Mouse (Mus musculus) kidney, postnatal 36 days (tissue): ENCODE results near the gene Eln.

Source experiments
- DNase-seq, 2 experiments: peaks; one replicate each; pipeline ENCODE4 v3.0.0; 2021 to 2022; ENCODE audit warnings: mixed read lengths in 2 of 2

The Eln gene

DNA sequence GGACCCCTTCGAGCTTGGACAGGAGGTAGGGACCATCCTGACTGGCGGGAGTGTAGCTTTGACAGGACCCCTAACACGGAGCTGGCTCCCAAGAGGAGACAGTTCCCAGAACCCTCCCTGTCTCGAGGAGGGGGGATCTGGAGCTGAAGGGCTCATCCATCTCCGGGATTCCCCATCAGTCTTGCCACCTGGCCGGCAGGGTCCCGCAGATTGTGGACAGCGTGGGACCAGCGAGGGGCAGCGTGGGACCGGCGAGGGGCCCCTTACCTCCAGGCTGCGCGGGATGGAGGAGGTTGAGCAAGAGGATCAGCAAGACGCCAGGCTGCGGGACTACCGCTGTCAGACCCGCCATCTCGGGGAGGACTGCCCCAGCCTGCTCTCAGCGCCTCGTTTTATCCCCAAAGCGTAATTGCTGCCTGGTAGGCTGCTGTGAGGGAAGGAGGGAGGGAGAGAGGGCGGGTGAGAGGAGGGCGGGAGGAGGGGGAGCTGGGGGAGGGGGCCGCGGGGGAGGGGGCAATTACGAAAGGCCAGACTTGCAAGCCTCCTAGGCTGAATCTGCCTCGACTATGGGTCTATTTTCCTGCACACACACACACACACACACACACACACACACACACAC is at the start of gene Eln:
Gene Eln (minus strand): TSS at position 434 of the 622 bp plus-strand sequence.
- DNase-seq: peak in 1 of 2 experiments; percentile 38

DNA sequence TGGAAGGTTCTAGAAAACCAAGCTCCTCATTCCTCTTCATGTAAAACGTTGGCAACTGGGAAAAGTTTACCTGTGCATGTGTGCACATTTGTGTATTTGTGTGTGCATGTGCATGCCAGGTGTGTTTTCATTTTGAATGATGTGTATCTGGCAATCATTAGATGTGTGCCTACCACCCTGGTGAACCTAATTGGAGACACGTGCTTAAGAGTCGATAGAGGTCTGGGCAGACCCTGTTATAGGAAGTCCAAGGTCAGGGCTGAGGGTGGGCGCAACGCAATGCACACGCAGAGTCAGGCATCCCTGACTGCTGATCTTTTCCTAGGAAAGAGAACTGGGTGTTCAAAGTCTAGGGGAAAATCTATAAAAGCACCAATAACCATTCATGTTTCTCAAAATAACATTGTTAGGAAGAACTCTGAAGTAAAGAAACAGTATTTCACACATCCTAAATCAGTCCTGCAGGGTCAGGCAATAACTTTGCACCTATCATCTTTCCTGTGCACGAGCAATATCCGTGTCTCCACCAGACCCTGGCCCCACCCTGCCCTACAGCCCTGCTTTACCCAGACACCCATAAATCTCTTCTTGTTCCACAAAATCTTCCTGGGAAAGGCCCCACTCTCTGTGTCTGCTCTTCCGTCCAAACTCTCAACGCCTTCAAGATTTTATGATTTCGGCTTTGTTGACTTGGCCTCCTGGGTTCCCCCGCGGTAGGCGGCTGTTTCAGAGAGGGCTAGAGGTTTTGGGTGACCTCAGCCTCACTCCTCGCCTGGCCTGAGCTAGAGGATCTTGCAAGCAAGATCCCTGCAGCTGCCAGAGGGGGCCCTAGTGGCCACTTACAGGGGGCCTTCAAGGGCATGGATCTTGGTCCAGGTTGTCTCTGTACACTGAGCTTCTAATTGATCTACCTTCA is 43.2 kb upstream of the Eln start:
- DNase-seq: no peak

DNA sequence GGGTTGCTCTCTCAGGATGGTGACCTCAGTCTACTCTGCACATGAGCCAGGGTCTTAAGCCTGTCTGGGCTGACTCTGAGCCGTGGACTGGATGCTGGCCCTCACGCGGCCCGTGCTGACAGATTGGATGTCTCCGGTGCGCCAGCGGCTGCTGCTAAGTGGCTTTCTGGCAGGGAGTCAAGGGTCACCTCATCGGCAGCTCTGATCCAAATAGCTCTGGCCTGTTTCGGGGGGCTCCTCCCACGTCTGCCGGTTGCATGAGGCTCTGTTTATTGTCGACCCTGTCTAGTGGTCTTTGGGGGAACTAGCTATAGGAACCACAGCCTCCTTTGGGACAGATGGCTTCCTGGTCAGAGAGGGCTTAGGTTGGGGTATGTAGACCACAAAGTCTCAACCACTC is 41.1 kb upstream of the Eln start:
- no peak for DNase-seq

DNA sequence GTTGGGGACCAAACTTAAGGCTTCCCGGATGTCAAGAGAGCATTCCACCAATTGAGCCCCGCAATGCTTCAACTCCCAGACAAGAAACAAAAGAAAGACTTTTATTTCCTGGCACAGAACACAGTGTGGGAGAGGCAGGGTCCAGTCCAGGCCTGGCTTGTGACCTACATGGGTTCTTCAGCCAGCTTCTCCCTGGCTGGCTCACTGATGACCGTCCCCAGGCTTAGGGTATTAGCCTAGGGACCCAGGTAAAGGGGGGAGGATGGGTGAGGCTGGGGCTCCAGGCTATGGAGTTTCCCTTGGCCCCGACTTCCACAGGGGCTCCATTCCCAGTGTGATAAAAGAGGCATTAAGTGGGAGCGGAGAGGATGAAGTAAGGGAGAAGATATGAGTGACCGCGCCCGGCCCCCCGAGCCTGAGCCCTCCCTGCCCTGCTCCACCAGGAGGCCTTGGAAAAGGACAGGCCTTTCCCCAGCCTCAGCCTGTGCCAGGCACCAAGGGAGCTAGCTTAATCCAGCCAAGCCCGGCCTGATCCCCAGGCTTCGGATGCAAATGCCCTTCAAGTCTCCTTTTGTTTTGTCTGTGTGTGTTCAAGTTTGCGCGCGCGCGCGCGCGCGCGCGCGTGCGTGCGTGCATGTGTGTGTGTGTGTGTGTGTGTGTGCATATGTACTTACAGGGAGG is 38.7 kb upstream of the Eln start:
- DNase-seq: no peak

DNA sequence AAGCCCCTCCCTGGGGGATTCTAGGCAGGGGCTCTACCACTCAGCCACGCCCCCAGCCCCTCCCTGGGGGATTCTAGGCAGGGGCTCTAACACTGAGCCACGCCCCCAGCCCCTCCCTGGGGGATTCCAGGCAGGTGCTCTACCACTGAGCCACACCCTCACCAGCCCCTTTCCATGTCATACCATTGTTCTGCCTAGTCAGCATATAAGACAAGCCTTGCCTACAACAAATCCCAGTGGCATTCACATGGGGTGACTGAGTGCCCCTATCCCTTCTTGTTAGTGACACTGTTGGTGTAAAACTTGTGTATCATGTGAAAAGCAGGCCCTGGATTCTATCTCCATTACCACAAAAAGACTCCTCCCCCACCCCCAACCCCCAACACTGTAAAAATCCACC is 36.7 kb upstream of the Eln start:
- DNase-seq: no peak

DNA sequence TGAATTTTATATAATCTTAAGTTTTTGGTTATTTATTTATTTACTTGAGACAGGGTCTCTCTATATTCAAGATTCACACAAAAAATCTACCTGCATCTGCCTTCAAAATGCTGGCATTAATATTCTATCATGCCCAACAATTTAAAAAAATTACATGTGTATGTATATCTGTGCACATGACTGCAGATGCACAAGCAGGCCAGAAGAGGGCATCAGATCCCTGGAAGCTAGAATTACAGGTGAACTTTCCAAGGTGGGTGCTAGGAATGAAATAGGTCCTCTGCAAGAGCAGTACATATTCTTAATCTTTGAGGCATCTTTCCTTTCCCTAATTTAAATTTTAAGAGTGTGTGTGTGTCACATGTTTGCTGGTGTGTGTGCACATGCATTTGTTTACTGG is 33.8 kb upstream of the Eln start:
- DNase-seq: no peak

DNA sequence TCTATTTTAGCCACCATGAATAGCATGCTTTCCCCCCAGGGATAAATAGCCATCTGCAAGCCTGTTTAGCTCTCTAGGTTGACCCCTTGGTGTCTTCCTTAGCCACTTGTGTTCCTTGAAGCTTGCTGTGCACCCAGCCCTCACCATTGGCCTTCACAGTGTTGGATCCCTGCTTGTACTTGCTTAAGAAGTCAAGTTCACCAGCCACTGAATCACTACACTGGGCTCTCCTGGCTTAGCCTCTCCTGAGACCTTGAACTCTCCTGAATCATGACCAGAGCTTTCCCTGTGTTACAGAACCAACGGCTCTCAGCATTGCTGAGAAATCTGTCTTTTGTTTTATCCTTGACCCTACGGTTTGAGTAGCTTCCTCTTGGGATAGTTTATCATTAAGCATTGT is 33.0 kb upstream of the Eln start:
- no peak for DNase-seq

DNA sequence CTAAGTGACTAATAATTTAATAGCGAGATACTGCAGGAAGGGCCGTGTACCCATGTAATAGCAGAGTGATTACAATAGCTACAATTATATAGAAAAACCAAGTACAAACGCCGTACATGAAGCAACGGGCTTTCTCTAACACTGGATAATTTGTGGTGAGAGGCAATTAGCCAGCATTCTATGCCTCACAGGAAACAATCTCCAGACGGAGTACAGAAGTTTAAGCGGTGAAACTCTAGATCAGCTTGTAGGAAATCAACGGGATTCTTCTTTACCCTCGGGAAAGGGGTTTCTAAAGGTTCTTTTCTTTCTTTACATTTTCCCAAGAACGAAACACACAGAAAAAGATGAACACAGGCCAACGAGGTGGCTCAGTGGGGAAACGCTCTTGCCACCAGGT is 29.4 kb upstream of the Eln start:
- no peak for DNase-seq

DNA sequence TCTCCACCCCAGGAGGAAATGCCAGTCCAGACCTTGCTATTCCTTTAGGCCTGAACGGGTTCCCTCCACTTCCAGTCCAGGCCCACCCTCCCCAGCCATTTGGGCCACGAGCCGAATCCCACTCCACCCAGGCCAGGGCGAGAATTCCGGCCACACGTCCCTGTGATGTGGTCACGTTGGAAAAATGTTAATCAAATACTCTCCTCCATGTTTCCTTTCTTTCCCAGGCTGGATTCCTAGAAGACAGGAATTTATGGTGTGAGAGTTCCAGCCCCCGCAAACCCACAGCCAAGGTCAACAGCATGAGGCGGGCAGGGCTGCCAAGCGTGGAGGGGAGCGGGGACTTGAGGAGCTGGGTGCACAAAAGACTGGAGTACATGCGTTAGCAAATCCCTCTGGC is 25.4 kb upstream of the Eln start:
- peak; percentile 27 to 33 for DNase-seq

DNA sequence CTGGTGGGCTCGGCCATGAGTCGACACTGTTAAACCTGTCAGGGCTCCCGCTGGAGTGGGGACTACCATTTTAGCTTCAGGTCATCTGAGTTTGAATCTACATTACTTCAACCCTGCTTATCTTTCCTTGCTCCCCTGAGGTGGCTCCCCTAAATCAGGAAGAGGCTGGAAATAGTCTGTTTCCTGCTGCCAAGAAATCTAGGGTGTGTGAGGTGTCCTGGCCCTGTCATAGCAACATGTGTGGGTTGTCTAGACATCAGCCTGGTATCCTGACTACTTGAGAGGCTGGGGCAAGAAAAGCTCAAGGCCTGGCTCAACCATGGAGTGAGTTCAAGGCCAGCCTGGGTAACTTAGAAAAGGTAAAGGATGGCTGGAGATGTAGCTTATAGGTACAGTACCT is 24.6 kb upstream of the Eln start:
- DNase-seq: peak in 1 of 2 experiments; percentile 31

DNA sequence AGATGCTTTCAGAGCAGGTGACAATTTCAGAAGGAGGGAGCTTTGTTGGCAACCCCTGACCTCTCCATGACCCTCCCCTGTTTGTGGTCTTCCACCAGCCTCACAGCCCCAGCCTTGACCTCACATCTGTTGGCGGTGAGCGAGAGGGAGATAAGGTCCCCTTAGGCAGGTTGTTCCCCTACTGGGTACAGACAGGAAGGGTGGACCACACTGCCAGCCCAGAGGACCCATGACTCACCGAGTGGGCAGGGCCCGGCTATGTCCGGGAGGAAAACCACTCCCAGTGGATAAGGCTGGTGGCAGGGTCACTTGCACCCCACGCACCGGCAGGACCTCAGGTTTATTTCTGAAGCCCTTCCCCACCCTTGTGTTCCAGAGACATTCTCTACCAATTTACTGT is 22.1 kb upstream of the Eln start:
- peak; percentile 33 to 56 for DNase-seq

DNA sequence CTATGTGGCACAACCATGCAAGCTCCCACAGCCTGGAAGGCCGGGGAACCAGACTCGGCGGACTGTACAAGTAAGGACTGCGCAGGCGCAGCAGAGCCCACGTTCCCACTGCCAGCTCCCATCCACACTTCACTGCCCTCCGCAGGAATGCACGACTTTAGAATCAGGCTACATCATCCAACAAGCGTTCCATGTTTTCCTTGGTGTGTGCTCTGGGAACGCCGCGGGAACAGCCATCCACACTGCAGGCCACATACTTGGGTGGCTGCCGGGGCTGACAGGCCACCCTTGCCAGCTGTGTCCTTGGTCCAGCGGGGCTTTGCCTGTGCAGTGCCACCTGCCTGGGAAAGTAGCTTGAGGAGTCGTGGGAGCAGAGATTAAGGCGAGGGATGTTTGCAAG is 18.3 kb upstream of the Eln start:
- DNase-seq: no peak

DNA sequence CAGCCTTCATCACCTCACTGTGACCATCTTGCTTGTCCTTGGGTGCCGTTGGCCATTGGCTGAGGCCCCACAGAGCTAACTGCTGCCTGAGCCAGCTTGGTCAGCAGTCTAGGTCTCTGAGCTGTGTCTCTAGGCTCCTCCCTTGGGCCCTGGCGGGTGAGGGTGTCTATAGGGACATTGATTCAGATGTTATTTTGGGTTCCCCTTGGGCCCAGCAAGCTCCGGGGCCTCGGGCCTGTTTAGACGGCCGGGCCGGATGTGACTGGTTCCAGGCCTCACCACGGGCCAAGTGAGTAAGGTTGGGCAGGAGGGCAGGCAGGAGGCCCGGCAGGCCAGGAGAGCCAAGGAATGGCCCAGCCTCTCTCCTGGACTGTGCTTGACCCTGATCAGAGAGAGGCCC is 16.2 kb upstream of the Eln start:
- no peak for DNase-seq

DNA sequence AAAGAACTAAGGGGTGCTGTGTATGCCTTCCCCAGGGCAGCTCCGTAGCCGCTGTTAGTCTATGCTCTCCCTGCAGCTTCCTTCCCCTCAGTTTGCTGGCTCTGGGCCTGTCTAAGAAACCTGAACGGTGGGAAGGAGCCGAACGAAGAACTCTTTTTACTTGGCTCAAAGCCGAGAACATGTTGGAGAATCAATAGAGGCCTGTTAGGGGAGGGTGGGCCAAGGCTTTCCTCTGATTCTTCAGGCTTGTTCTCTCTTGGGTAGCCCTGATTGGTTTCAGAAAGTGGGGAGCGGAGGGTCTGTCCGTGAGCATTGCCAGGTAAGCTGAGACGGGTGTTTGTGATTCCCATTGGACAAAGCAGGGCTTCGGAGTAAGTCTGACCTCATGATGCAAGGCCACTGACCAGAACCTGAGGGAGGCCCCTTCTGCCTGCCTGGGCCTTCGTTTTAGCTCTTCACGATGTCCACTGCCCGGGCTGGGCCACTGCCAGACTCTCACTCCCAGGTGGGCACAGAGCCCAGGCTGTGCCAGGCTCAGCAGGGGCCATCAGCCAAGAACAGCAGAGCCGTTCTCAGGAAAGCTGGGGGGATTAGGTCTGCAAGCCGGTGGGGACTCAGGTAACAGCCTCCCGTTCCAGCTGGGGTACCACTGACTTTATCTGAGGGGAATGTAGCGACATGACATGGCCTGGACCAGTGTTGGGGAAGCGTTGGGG is 14.4 kb upstream of the Eln start:
- DNase-seq: peak in 1 of 2 experiments; percentile 23

DNA sequence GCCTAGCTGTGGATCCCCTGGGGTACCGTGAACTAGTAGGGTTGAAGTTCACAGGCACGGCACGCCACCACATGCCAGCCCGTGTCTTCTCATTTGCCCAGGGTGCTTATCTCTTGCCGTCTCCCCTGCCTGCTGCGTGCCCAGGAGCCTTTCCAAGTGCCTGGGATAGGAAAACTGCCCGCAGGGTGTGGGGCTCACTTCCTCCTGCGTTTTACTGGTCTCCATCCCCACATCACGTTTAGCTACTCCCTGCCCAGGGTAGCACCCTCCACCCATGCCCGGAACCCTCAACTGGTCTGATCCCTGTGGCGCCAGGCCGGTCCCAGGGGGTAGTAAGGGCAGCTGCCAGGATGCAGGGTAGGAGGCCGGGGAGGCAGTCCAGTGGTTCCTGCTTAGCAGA is 8.9 kb upstream of the Eln start:
- no peak for DNase-seq

DNA sequence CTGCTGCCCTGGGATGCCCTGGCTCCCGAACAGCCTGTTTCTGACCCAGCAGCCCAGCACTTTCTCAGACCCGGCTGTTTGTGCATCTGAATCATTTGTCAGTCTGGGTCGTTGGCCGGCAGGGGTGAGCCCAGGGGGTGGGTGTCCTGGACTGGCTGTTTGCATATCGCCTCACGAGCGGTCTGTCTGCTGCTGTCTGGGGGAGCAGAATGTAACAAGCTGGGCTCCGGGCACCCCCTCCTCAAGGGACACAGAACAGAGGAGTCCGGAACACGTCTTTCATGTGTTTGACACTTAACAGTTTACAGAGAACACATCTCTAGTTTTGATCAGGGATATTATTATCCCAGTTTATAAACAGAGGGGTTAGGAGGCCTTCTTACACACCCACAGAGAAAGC is 7.0 kb upstream of the Eln start:
- no peak for DNase-seq

DNA sequence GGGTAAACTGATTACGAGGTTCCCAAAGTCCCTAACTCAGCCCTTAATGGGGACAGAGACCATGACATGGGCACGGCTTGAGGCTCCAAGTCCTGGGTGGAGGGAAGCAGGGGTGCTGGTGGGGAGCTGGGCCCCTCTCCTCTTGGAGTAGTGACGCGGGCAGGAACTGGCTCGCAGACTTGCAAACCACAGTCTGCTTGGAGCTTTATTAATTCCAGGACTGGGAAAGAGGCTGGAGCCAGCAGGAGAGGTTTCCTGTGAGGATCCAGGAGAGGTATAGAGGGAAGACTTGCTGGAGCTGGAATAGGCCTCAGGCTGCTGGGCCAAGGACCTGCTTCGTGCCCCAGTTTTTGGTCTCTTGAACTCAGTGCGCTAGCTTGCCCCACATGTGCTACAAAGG is 3.3 kb upstream of the Eln start:
- no peak for DNase-seq

DNA sequence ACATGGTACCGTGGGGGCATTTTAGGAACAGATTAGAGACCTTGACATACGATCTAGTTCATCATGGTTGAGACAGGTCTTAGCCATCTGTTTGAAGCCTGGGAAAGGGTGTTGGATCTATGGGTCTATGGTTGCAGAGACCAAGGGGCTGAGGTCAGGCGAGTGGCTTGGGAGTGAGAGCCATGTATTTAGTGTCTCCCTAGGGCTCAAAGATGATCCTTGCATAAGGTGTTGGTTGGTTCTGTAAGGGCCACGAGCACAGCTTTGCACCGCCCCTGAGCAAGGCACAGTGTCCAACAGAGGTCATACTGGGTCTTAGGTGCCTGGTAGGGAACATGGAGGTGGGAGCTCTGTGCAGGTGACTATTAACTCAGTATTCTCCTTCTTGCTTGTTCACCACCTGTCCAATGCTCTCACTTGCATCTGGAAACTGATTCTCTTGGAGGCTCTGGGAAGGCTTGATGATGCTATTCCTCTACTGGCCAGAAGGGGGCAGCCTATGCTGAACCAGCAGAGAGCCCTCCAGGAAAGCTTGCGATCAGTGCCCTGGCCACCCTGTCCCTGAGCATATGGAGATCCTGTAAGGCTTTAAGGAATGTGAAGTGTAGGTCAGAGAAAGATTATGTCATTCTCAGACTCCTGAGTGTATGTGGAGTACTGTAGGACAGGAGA is 960 bp upstream of the Eln start:
- DNase-seq: peak; percentile 47 to 81

DNA sequence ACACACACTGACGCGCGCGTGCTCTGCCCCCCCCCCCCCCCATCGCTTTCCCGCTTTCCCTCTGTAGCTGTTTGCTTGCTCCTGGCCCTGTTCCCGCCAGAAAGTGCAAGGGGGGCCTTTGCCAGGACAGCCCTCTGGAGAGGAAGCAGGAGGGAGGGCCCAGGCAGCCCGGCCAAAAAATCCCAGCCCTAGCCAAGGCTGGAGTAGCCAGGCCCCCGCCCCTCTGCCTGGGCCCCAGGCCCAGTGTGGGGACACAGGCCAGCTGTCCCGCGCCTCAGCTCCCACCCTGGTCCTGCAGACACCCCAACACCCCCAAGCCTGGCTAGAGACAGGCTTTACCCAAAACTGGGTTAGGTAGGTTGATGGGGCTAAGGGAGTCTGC is 380 bp upstream of the Eln start:
- peak; percentile 87 to 88 for DNase-seq

DNA sequence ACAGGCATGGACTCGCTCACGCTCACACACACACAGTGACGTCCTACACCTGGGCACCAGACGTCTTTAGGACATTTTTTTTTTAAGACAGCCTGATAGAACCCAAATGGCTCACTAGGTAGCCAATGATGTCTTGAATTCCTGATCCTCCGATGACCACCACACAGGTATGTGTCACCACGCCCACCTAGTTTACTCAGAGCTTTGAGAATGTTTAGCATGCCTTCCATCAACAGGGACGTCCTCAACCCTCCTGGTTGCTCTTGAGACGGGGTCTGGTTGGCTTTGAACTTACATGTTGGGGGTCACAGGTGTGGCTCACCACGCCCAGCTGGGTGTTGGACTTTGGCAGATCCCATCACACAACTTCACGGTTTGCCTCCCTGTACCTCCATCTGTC is 922 bp downstream of the Eln start:
- no peak for DNase-seq

DNA sequence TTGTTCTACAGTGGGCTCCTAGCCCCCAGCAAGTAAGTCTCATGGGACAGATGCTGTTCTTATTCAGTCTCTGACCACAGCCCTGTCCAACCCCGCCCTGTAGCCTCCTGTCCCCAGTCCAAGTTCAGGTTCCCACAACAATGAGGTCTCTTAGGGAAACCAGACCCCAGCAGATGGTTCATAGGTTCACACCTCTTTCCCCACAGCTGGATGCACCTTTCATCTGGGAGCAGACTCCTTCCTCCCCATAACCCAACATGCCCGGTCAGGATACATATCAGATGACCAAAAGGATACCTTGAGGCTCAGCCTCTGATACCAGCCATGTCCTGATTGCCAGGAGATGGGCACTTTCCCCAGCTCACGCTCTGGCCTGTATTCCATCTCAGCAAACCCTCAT is 1.3 kb downstream of the Eln start:
- DNase-seq: no peak

DNA sequence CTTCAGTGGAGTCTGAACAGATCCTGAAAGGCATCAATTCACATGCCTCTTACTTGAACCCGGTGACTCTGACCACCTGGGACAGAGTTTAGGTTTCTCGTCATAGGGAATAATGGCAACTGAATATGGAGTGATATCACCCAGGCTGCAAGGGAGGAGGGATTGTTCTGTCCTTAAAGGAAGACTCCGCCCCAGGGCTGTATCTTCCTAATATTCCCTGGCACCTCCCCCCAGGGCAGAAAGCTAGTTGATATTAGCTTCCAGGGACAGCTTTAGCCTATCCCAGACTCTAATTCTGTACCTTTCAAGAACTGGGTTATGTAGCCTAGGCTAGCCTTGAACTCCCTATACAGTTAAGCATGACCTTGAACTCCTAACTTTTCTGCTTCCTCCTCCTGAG is 2.1 kb downstream of the Eln start:
- DNase-seq: no peak

DNA sequence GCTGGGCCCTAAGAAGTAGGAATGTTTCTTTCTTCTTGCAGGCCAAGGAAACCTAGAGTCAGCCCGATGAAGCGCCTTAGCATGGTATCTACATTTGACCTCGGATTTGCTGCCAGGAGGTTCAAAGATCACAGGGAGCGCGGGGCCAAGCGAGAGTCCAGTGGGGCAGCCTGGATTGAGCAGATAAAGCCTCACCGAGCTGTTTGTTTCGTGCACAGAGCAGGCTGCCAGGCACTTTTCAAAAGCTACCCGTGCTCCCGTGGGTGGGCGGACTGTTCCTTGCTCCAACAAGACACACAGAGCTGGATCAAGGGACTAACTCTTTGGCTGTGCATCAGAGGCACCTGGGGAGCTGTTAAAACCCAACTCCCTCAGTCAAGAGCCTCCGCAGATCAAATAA is 3.1 kb downstream of the Eln start:
- peak; percentile 67 to 69 for DNase-seq
